Mouse (Mus musculus) cortical plate, adult 2 months (tissue): Measurements from ENCODE around the gene 1700018B08Rik.

Experiments
- CTCF ChIP-seq: fragments of 200-500 bp; IDR thresholded peaks from 2 replicates; pipeline ENCODE4 v1.5.1; 2011; ENCODE audit warnings: mild to moderate bottlenecking, control low read depth, low read length; ENCODE audit not compliant: insufficient read depth; ENCODE audit errors: extremely low read depth
- POLR2A ChIP-seq: fragments of 200-500 bp; IDR thresholded peaks from 2 replicates; pipeline ENCODE4 v1.6.1; 2011; ENCODE audit warnings: mild to moderate bottlenecking, low read length, control low read depth; ENCODE audit not compliant: insufficient read depth; ENCODE audit errors: extremely low read depth

DNA sequence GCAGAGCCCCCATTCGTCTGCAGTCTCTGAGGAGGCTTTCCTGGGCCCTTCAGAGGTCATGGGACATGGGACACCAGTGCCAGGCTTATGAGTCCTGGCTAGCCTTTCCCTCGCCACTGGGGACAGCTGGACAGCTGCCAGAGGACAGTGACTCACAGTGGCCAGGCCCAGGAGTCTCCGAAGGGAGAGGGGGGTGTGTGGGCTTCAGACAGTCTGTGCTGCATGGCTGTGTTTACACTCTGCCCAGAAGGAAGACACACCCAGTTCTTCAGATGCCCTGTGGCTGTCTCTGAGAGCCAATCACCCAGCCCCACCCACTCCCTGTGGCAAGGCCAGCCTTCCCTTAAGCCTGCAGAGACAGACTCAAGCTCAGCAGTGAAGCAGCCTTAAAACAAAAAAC, 29.2 kb upstream of the 1700018B08Rik start:
- TF ChIP-seq POLR2A: no peak
- TF ChIP-seq CTCF: no peak
